Mouse (Mus musculus) testis, postnatal 14 days (tissue): Measurements from ENCODE around the gene Cyp2t4.

Experiments used
- DNase-seq: peaks from one replicate; pipeline ENCODE4 v3.0.0; 2021; ENCODE audit warnings: low spot score

The Cyp2t4 gene

GRCm38 (mm10) chr7:27184964-27185363 is 31.4 kb downstream of the Cyp2t4 start:
- DNase-seq: no peak

GRCm38 (mm10) chr7:27185986-27186385 is 32.5 kb downstream of the Cyp2t4 start:
- DNase-seq: no peak

- DNase-seq: no peak
Measured at GRCm38 (mm10) chr7:27189271-27189931, 35.9 kb downstream of the Cyp2t4 start.

GRCm38 (mm10) chr7:27192434-27192833 is 38.9 kb downstream of the Cyp2t4 start:
- DNase-seq: no peak

- DNase-seq: no peak
Measured at GRCm38 (mm10) chr7:27193731-27194130, 40.2 kb downstream of the Cyp2t4 start.

- peak; percentile 98 for DNase-seq
Measured at GRCm38 (mm10) chr7:27195681-27196611, 42.4 kb downstream of the Cyp2t4 start, which contains the start of the genes BC024978 and Snrpa. Gene BC024978 (plus strand): TSS chr7:27195781. Gene Snrpa (minus strand): TSS chr7:27196271.

GRCm38 (mm10) chr7:27197136-27197535 is 43.6 kb downstream of the Cyp2t4 start:
- DNase-seq: no peak

GRCm38 (mm10) chr7:27197634-27198033 is 44.1 kb downstream of the Cyp2t4 start:
- DNase-seq: peak; percentile 38

GRCm38 (mm10) chr7:27198355-27198754 is 44.8 kb downstream of the Cyp2t4 start:
- DNase-seq: no peak

GRCm38 (mm10) chr7:27198779-27199178 is 45.3 kb downstream of the Cyp2t4 start:
- no peak for DNase-seq

GRCm38 (mm10) chr7:27203730-27204449 is 50.4 kb downstream of the Cyp2t4 start:
- DNase-seq: no peak
